Mouse (Mus musculus) lung, postnatal 4 days (tissue): ENCODE results near the gene Phactr2.
"Not testable (repeated sequence)": the region's sequence is repeated elsewhere in the genome, so short reads cannot be mapped to it uniquely, and the experiment has no call there.

Experiments used
- DNase-seq, 2 experiments: peaks; one replicate each; pipeline ENCODE4 v3.0.0; 2021

The Phactr2 gene

DNA sequence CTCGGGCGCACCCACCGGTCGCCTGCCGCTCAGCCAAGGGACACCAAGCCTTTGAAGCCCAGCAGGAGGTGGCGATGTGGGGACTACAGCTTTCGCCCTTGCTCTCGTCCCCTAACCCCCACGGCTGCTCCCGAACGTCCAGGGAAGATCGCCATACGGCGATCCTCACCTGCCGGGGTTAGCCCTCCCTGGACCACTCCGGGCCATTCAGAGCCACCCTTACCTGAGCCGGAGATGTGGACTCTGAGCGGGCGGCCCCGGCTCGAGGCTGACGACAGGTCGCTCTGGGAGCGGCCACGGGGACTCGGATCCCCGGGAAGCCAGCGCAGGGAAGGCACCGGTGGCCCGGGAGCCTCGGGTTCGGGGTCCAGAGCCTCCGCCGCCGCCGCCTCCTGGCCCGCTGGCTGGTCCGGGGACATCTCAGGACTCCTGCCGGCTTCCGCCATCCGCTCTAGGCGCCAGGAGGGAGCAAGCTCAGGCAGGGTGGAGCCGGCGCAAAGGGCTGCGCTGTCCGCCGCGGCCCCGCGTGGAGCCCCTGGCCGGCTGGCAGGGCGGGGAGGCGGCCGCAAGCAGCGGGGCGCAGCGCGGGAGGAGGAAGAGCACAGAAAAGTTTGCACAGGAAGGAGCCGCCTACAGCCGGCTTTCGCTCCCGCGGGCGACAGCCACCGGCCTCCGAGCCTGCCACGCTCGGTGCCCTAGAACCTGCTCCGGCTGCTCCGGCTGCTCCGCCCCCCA is at the start of gene Phactr2:
Gene Phactr2, minus strand, starts transcription at position 580 of the 735 bp plus-strand sequence.
- peak; percentile 66 to 71 for DNase-seq

DNA sequence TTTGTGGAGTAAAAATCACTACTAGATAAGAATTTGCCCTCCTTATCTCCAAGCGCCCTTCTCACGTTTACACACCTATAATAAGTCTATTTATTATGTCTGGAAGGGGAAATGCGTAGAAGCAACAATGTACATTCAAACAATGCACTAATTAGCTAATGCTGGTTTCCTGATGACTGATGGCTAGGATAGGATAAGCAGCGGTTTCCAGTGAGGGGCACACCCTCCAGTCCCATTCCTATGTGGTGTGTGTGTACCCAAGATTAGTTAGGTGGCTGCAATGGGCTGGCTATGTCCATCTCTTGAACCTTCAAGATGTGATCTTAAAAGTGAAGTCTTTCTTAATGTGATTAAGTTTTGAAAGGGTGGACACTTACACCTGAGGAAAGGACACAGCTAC is 47.6 kb upstream of the Phactr2 start:
- DNase-seq, result peak; percentile 15 to 48

DNA sequence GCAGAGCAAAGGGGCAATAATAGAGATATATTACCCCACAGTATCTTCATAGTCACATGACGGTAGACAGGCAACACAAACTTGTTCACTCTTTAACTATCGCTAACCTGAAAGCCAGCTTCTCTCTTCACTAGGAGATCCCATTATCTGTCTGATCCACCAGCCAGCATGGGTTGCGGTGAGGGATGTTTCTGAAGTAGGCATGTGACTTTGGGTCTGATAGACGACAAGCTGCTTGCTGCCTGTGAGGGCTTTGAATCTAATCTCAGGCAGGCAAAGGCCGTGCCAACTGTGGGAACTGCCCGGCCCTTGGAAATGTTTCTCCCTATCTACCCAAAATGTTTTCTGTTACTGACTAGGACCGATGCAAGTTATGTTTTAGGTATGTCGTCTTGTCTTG is 28.2 kb upstream of the Phactr2 start:
- DNase-seq, result no peak

DNA sequence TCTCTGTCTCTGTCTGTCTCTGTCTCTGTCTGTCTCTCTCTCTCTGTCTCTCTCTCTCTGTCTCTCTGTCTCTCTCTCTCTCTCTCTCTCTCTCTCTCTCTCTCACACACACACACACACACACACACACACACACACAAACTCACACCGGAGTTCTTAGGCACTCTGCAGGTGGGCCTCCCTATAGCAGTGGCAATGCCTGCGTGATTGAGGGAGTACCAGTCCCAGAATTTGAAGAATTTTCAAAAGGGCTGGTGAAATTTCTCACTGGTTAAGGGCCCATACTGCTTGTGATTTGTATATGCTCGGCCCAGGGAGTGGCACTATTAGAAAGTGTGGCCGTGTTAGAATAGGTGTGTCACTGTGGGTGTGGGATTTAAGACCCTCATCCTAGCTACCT is 27.3 kb upstream of the Phactr2 start:
- DNase-seq, result not testable (repeated sequence)

DNA sequence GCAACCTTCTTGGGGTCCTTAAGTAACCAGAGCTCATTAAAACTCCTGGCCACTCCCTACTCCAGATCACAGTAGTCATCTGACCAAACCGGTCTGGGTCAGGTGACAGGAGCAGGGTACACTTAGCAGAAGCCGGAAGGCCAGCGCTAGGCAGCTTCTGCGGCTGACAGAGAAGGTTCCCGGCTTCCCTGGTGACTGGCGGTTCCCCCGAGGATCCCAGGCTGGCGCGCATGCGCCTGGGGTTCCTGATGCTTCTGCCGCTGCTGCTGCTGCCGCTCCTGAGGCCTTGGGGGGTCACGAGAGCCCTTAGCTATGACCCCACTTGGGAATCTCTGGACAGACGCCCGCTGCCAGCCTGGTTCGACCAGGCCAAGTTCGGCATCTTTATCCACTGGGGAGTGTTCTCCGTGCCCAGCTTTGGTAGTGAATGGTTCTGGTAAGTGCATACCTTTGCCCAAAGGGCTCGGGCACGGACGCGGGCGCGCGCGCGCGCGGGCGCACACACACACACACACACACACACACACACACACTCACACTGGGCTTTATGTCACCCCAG is 26.8 kb upstream of the Phactr2 start:
- DNase-seq, result peak; percentile 92 to 95

DNA sequence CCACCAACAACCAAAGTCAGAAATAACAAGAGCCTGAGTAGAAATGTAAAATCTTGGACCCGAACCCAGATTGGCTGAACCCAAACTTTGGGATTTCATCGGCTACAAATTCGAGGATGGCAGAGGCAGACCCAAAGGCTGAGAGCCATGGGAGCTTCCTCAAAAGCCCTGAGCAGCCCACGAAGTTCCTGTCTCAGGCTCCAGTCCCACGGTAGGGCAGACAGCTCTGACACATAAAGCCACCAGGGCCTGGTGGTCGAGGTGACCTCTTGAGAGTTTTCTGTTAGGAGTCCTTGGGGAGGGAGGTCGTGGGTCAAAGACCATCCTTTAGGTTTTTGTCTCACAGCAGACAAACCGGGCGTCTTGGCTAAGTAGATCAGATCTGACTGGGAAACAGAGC is 26.3 kb upstream of the Phactr2 start:
- peak in 1 of 2 experiments; percentile 28 for DNase-seq

DNA sequence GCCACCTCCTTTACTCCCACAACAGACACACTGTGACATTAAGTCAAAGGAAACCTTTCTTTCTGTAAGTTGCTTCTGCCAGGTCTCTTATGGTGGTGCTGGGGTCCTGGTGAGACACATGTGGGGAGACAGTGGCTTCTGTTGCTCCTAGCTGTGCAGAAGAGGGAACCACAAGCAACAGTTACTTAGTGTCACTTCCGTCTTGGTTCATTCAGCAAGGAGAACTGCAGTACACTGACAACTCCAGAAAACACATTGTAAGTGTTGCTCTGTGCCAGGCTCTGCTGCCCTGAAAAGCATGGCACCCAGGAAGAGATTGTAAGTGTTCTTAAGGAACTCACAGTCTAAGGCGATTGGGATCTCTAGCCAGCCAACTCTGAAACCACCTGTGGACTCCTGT is 25.1 kb upstream of the Phactr2 start, which contains the start of gene Fuca2:
Gene Fuca2, plus strand, starts transcription at position 210 of the 400 bp plus-strand sequence.
- peak in 1 of 2 experiments; percentile 8 for DNase-seq

DNA sequence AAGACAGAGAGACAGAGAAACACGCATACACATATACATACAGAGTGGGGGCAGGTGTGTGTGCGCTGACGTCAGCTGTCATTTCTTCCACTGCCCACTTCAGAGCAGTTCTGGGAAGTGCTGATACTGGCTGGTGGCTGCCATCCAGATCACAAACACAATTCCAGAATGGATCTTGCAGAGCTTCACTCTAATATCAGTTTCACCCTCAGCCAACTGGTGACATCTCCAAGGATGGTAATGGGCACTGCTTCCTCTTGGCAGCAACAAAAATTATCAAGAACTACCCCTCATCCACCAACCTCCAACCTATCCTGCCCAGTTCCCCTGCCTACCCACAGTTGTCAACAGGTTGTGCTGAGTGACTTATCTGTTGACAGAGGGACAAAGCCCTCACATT is 22.1 kb upstream of the Phactr2 start:
- DNase-seq, result no peak

DNA sequence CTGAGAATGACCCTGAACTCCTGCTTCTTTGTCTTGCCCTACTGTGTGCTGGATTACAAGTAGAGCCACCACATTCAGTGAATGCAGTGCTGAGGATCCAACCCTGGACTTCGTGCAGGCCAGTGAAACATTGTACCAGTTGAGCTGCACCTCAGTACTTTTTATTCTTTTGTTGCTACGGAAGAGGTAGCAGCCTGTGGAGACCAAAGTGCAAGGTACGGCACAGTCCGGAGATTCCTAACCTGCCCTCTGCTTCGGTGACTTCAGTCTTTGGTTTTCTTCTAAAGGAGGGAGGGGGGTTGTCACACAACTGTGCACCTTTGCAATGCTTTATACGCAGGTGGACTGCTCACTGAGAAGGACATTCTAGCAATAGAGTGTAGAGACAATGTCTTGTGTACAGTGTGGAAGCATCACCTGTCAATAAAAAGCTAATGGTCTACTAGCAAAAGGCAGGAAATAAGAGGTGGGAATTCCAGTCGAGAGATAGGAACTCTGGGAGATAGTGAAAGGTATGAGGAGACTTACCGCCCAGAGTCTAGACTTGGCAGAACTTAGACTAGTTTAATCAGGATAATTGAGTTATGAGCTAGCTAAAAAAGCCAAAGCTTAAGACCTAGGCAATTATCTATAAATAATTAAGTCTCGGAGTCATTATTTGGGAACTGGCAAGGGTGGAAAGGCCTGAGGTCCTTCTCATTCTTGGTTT is 19.9 kb upstream of the Phactr2 start:
- DNase-seq, result no peak

DNA sequence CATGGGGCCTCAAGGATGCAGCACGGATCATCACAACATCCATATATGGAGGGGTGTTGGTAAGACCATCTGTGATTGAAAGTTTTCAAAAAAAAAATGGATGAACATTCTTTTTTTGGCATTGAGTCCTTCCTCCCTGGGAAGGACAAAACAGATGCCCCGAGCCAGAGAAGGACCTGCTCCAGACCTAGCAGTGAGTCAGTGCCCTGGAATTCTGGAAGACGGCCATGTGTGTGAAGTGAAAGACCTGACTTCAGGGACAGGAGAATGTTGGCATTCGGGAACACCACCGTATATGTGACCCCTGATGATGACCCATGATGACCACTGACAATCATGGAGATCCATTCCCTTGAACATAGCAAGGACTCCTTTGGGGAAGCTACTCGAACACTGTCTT is 15.5 kb upstream of the Phactr2 start:
- no peak for DNase-seq

DNA sequence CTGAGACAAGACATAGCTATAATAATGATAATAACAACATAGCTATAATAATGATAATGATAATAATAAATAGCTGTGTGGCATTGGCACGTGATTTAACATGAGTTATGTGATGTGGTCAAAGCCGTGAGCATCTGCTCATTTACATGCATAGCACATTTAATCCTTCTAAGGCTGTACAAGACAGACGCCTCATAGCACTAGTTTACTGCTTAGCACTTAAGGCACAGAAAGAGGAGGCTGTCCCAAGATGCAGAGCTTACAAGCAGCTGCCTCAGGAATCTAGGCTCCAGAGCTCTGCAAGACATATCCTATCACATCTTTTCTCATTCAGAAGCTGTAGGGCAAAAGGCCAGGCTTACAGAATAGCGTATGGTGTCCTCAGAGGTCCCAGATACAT is 11.7 kb upstream of the Phactr2 start:
- DNase-seq, result no peak

DNA sequence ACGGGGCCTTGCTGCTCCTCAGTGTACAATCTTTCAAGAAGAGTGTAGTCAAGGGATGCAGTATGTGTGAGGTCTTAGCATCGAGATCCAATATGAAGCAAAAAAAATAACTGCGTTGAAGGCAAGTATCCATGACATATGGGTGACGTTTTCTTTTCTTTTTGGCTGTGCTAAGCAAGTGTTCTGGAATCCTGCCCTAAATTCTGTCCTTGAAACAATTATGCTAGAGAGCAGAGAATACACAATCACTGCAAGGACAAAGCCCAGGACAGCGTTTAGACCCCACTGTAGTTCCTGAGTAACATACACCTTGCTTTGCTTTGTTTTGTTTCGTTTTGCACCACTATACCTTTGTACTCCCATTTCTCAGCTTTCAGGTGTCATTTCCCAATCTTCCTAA is 5.1 kb upstream of the Phactr2 start:
- no peak for DNase-seq

DNA sequence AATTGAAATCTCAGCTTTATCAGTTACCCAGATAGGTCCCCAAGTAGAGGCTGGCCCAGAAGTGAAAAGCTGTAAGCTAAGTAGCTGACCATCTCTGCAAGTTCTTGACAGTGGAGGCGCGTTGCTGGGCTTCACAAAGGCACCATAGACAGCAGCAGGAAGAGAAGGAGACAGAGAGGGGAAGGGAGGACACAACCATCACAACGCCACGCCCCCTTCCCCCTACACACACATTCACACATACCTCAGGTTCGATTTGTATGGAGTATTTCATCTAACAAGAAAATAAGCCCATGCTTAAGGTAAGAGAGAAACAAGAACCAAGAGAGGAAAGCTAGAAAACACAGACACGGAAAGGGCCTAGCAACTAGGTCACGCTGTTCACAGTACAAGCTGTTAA is 909 bp upstream of the Phactr2 start:
- no peak for DNase-seq

DNA sequence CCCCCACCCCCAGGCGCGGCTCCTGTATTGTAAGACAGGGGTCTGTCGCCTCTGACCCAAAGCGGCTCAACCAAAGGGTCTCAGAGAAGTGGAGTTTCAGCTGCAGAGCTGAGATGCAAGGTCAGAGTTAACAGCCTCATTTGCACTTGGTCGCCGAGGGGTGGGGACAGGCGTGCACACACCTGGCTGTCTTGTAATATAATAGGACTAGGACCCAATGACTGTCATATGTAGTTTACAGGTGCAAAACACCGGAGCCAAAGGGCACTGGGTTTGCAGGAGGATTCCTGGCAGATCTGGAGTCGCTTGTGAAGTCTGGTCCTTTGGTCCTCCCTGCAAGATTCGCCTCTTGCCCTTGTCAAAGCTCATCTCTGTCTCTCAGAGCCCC is 350 bp upstream of the Phactr2 start:
- no peak for DNase-seq

DNA sequence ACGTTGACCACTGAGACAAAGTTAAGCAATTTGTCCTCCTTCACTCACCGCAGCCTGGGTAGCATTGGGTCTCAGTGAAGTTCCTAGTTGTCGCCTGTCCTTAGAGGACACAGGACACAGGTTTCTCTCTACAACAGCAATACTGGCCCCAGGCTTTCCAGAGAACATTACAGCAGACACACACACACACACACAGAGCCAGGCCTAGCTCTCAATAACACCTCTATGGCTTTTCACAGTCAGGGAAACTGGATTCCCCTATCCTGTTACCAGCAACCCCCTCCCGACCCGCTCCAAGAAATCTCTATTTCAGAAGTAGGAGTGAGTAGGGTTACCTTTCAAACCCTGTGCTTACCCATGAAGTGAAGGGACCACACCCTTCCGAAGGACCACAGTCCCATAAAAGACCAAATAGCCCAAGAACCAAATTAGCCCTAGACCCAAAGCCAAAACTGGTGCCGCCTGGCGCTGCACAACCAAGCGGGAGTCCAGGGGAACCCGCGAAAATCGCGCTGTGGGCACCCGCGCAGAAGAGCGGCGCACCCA is 852 bp downstream of the Phactr2 start:
- DNase-seq, result no peak

DNA sequence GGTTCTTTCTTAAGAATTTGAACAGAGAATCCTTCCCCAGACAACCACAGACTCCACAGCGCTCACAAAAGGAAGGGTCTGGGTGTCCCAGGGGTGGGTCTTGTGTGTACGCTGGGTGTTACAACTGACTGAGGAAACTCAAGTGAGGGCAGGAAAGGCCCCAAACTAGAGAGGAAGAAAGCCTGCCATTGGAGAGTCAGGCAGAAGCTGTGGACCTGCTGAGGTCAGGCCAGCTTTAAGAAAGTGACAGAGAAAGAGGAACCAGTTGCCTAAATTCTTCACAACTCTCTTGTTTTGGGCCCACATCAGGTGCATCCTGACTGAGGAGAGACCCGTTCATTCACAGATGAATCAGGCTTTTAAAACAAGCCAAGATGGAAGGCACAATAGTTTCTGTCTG is 4.0 kb downstream of the Phactr2 start:
- DNase-seq, result no peak

DNA sequence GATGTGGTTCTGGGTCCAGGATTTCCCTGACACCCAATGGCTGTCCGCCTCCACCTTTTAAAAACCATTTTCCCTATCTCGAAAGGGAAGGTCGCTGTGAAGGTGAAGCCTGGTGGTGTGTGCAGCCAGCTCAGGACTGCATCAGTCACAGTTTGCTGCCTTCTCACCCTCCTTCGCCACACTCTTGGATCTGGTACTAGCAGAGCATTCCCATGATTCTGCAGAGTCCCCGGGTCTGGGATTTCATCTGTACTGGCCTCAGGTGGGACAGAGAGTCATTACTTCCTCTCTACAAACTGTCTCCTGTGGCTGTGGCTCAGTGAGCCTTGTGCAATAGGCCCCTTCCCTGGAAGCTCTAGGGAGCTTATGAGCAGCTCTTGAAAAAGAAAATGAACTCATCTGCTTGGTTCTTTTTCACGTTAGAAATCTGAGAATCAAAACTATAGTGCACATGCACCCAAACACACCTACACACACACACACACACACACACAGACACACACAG is 6.1 kb downstream of the Phactr2 start:
- DNase-seq, result not testable (repeated sequence)

DNA sequence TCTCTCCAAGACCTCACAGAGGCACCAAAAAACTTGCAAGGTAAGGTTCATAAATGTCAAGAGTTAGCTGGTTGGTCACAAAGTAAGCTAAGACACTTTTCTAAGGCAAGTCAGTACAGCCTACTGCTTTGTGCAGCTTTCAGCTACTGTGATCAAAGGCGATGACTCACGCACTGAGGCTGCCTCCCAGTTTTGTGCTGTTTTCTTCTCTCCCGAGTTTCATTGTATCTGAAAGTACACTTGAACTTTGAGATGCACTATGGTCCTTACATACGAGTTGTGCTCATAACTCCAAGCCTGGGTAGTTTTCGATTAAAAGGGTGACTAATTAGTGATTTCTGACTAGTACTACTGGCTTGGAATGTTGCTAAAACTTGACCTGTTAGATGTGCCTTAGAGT is 7.3 kb downstream of the Phactr2 start:
- no peak for DNase-seq

DNA sequence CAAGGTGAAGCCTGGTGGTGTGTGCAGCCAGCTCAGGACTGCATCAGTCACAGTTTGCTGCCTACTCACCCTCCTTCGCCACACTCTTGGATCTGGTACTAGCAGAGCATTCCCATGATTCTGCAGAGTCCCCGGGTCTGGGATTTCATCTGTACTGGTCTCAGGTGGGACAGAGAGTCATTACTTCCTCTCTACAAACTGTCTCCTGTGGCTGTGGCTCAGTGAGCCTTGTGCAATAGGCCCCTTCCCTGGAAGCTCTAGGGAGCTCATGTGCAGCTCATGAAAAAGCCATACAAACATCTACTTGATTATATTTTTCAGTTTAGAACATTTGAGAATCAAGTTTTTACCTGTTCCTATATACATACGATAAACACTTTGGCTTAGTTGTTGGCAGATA is 9.9 kb downstream of the Phactr2 start:
- not testable (repeated sequence) for DNase-seq

DNA sequence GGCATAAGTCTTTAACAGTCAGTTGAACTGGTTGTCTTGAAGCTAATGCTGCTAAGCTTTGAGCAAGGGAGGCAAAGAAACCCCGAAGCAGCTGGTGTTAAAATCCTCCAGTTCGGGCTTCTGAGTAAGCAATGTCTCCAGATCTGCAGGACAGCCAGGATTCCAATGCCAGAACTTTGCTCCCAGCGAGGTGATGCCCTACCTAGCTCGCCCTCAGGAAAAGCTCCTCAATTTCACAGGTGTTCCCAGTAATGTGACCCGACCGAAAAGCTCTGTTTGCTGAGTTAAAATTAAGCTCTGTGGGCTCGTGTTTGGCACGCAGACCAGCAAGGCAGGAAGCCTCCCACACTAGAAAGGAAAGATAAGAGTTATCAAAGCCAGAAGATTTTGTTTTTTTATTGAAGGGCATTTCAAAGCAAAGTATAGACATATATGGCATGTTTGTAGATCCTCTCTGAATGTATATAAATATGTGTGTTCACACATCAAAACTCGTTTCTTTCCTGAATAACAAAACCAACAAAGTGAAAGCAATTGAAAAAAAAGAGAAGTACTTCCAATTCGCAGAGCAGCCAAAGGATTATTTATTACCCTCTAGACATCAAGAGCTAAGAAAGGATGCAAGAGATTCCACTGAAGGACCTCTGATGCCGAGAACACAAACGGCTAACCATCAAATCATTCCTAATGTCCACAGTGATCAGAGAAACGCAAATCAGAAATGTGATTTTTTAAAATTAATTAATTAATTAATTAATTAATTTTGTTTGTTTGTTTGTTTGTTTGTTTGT is 20.8 kb downstream of the Phactr2 start:
- no peak for DNase-seq

DNA sequence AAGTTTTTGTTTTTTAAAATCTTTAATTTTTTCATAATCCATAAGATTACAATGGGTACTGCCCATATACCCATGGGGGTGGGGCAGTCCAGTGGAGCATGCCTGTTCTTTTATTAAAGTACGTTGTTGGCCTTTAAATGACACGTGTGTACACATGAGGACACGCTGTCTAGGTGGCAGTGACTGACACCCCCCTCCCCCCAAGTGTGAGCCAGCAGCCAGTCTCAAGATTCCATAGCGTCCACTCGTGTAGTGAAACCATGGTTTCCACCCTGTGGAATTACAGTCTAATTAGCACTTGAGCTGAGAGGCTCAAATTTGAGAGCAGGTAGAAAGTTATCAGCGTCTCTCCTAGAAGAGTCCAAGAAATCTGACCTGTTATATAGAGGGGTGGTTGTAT is 22.6 kb downstream of the Phactr2 start:
- DNase-seq, result no peak

DNA sequence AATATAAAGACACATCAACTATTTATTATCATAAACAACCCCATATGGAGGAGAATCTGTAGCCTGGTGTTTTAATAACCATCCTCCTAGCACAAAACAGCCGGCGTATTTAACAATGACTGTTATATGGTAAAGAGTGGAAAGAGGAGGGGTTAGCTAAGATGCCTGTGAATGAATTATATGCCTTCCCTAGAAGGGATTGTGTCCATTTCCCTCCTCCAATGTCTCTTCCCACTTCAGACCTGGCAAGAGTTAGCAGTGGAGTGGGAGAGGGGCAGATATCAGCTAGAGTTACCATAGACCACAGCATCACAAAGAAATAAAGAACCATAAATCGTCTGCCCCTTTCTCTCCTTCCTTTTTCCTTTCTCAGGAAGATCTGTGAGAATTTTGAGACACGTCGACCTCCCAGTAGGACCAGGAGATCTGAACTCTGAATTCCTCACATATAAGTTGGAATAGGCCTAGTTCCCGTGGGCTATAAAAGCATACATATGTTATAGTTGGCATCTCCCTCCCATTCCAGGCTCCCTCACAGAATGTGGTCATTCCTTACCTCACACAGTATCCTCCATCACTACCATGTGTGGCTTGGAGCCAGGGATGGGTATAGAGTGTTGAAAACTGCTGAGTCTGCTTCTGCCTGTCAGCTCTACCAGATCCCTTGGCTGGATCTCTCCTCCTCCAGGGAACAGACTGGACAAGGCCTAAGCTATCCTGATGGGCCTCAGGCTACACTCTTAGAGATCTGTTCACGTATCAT is 25.7 kb downstream of the Phactr2 start:
- DNase-seq, result no peak
